In genomic region chr19:20389245-20389644, GRCm38 (mm10) we compare ENCODE assay signal across 13 mouse cellular contexts. TPM values are rescaled to one million over a fixed set of nuclear protein-coding genes. Genes with fewer than 3 reads are reported as not detected.
A peak's percentile ranks its signal among the peaks of the same experiment; 100 is the strongest.
DNase-seq lines count a peak whose midpoint lies in the region; ATAC-seq and TF ChIP-seq lines count a peak whose summit lies in the region.
"Had no signal": no experiment of that assay in that cellular context is flagged by ENCODE, and none has a peak within 500 bp of the region (broad histone marks: within the 10 kb centered on the region; RNA-seq: fewer than 3 reads in every experiment).

No protein-coding gene starts in this region.

- ATAC-seq in kidney, embryonic 16.5 days (ENCODE audit: low FRiP score, low TSS enrichment) = no peak
- peak; percentile 58 for ATAC-seq in intestine, embryonic 15.5 days
- ATAC-seq: forebrain, embryonic 15.5 days had no signal

- H3K4me2 ChIP-seq in kidney, embryonic 16.5 days (replicated peaks; ENCODE audit: low read depth, low read length) = peak overlapping the region; percentile 42
- H3K4me2 ChIP-seq in intestine, embryonic 15.5 days (replicated peaks) = peak overlapping the region; percentile 30; the same call in 1 of the 2 replicates
- peak overlapping the region; percentile 67 for H3K4me2 ChIP-seq in myocyte (ENCODE audit: low read depth)
- H3K4me2 ChIP-seq: forebrain, embryonic 15.5 days; neural tube, embryonic 13.5 days had no signal

- peaks cover 52% of the 10 kb centered on the region for H3K79me2 ChIP-seq in myocyte (ENCODE audit: control insufficient read depth, insufficient read depth)

- H3ac ChIP-seq in myocyte (ENCODE audit: control insufficient read depth, insufficient read length) = no peak overlapping the region

- H3K9me3 ChIP-seq in kidney, embryonic 16.5 days (ENCODE audit: low read length) = no peaks in the 10 kb centered on the region
- no peaks in the 10 kb centered on the region for H3K9me3 ChIP-seq in intestine, embryonic 15.5 days
- H3K9me3 ChIP-seq: forebrain, embryonic 15.5 days; neural tube, embryonic 13.5 days had no signal

- 0 out of 2 replicates have a peak, but pooled peaks cover 3% of the 10 kb centered on the region for H3K4me1 ChIP-seq in kidney, embryonic 16.5 days (ENCODE audit: insufficient read depth, low read length)
- no peaks in the 10 kb centered on the region for H3K4me1 ChIP-seq in intestine, embryonic 15.5 days (replicated peaks)
- H3K4me1 ChIP-seq: neural tube, embryonic 13.5 days had no signal

- no peak for TF ChIP-seq POLR2A in myocyte (IDR thresholded peaks at IDR 0.05; ENCODE audit: insufficient read length, low read depth)

- WGBS in kidney, embryonic 16.5 days = 64% methylated on average over 6 of the region's 6 CpGs
- WGBS in intestine, embryonic 15.5 days = 60% methylated on average over 6 of the region's 6 CpGs

- no peak overlapping the region for H3K9ac ChIP-seq in kidney, embryonic 16.5 days (replicated peaks; ENCODE audit: low read length)
- H3K9ac ChIP-seq in intestine, embryonic 15.5 days = no peak overlapping the region
- H3K9ac ChIP-seq: forebrain, embryonic 15.5 days; neural tube, embryonic 13.5 days had no signal

- no peak overlapping the region for H3K27ac ChIP-seq in kidney, embryonic 16.5 days (ENCODE audit: low read length)
- no peak overlapping the region for H3K27ac ChIP-seq in intestine, embryonic 15.5 days
- H3K27ac ChIP-seq: forebrain, embryonic 15.5 days; neural tube, embryonic 13.5 days had no signal

- H3K4me3 ChIP-seq in kidney, embryonic 16.5 days (ENCODE audit: low read length) = no peak overlapping the region
- H3K4me3 ChIP-seq in intestine, embryonic 15.5 days (replicated peaks) = no peak overlapping the region
- H3K4me3 ChIP-seq in myocyte = peak overlapping the region; percentile 43
- H3K4me3 ChIP-seq: forebrain, embryonic 15.5 days; neural tube, embryonic 13.5 days had no signal

- H3K27me3 ChIP-seq in kidney, embryonic 16.5 days (ENCODE audit: insufficient read depth, low read length) = no peaks in the 10 kb centered on the region
- H3K27me3 ChIP-seq in intestine, embryonic 15.5 days (replicated peaks) = no peaks in the 10 kb centered on the region
- H3K27me3 ChIP-seq in myocyte (ENCODE audit: control insufficient read depth, insufficient read depth, insufficient read length) = no peaks in the 10 kb centered on the region
- H3K27me3 ChIP-seq: forebrain, embryonic 15.5 days; neural tube, embryonic 13.5 days had no signal

- no peak for DNase-seq in kidney, postnatal 14 days
- DNase-seq in adipocyte (ENCODE audit: low spot score) = peak; percentile 38
- DNase-seq in cerebellum, adult 11 months = no peak
- no peak for DNase-seq in cerebellum, postnatal 25 days
- no peak for DNase-seq in layer of hippocampus, postnatal 36 days
- DNase-seq: adrenal gland, adult 8-10 months; thymus, postnatal 4 days had no signal

- no peaks in the 10 kb centered on the region for H3K36me3 ChIP-seq in kidney, embryonic 16.5 days (ENCODE audit: insufficient read depth, low read length)
- no peaks in the 10 kb centered on the region for H3K36me3 ChIP-seq in intestine, embryonic 15.5 days
- H3K36me3 ChIP-seq in myocyte (ENCODE audit: control insufficient read depth, insufficient read depth) = peaks cover 13% of the 10 kb centered on the region
- H3K36me3 ChIP-seq: forebrain, embryonic 15.5 days; neural tube, embryonic 13.5 days had no signal

TF ChIP-seq in myocyte, 11 proteins besides CTCF, POLR2A, EP300 and RAD21:
- TF ChIP-seq REST (IDR thresholded peaks at IDR 0.05; ENCODE audit: insufficient read depth, insufficient read length) (no peak), TCF12 (IDR thresholded peaks at IDR 0.05; ENCODE audit: insufficient read depth, poor library complexity, severe bottlenecking) (no peak), TCF3 (IDR thresholded peaks at IDR 0.05; ENCODE audit: insufficient read length, low read depth) (no peak), POLR2AphosphoS2 (IDR thresholded peaks at IDR 0.05; ENCODE audit: insufficient read length, low read depth) (no peak), MAX (IDR thresholded peaks at IDR 0.05; ENCODE audit: low read depth) (no peak), MYOG (IDR thresholded peaks at IDR 0.05; ENCODE audit: control insufficient read depth in 1 of 3, insufficient read depth in 1 of 3, insufficient read length in 2 of 3, low read depth in 2 of 3) (no peak), USF1 (IDR thresholded peaks at IDR 0.05; ENCODE audit: low read depth) (no peak), MYOD1 (IDR thresholded peaks at IDR 0.05; ENCODE audit: control insufficient read depth in 1 of 3, insufficient read length in 2 of 3, low read depth in 2 of 3) (no peak), CEBPB (IDR thresholded peaks at IDR 0.05; ENCODE audit: insufficient read depth, poor library complexity, severe bottlenecking) (no peak), E2F4 (IDR thresholded peaks at IDR 0.05; ENCODE audit: insufficient read depth) (no peak), SRF (IDR thresholded peaks at IDR 0.05; ENCODE audit: control insufficient read depth, insufficient read length, low read depth) (no peak)
TF ChIP-seq in myocyte: peak in this region for 0.

RNA-seq across cellular contexts. Expression of gene Anxa1, which starts 1.5 kb away (rescaled TPM):
- polyA plus RNA-seq in kidney, embryonic 16.5 days (2015; fragmentation: Nextera tagmentation; extraction: Ambion mirVana) = 37.8 and 46.2 TPM in 2 replicates
- 51.5 and 61.8 TPM in 2 replicates for polyA plus RNA-seq in intestine, embryonic 15.5 days (2015; fragmentation: Nextera tagmentation; extraction: Ambion mirVana)
- polyA plus RNA-seq in myocyte (2012; fragmentation: generic; extraction: Trizol) = 139 TPM
- 1 to 10 TPM; 1.0 to 1.6 TPM for total RNA-seq in layer of hippocampus, postnatal 36 days (2021)
- total RNA-seq: MEL had no signal
